Mouse (Mus musculus): ENCODE data around the gene Sstr2. TPM values are rescaled to one million over a fixed set of nuclear protein-coding genes. Genes with fewer than 3 reads are reported as not detected.
A peak's percentile ranks its signal among the peaks of the same experiment; 100 is the strongest.

The Sstr2 gene
- polyA plus RNA-seq, 1 experiment from 2014 or later = 0.47 TPM

DNA sequence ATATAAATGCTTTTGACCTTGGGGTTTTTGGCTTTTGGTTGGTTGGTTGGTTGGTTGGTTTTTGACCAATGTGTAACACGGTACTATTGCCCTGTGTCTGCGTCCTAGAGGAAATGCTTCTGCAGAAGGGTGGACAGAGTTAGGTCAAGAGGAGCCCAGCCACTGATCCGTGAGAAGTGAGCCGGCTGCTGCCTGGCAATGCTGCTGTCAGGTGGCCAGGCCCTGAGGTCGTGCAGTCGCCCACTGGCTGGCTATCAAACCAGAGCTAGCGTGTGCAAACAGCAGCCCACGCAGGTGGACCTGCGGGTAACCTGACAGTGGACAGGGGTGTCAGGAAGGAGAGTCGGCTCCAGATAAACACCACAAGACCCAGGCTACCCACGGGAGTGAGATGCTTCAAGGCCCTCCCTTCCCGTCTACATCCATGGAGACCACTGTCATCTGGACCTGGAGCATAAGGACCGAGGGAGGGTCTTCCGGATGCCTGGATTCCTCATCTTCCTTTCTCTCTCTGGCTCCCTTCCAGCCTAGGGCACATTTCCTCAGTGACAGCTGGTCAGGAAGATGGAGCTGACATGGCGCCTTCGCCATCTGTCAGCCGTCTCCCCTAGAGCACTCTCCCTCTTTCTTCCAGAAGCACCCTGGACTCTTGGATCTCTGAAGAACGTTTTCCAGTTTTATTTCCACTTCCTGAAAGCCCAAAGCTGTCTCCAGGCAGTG lies 18.5 kb upstream of the Sstr2 start:
- no peaks in the 10 kb centered on the region for H3K9me3 ChIP-seq (ENCODE audit: low read length)
- H3K9ac ChIP-seq (replicated peaks; ENCODE audit: low read length) = no peak overlapping the region
- no peak overlapping the region for H3K27ac ChIP-seq (ENCODE audit: low read length)
- no peaks in the 10 kb centered on the region for H3K4me1 ChIP-seq (ENCODE audit: insufficient read depth, low read length)
- ATAC-seq (ENCODE audit: low FRiP score, low TSS enrichment) = no peak
- no peak overlapping the region for H3K4me2 ChIP-seq (replicated peaks; ENCODE audit: low read depth, low read length)
- WGBS = 64% methylated on average over 18 of the region's 18 CpGs
- H3K36me3 ChIP-seq (ENCODE audit: insufficient read depth, low read length) = no peaks in the 10 kb centered on the region
- no peaks in the 10 kb centered on the region for H3K27me3 ChIP-seq (ENCODE audit: insufficient read depth, low read length)
- no peak overlapping the region for H3K4me3 ChIP-seq (ENCODE audit: low read length)

DNA sequence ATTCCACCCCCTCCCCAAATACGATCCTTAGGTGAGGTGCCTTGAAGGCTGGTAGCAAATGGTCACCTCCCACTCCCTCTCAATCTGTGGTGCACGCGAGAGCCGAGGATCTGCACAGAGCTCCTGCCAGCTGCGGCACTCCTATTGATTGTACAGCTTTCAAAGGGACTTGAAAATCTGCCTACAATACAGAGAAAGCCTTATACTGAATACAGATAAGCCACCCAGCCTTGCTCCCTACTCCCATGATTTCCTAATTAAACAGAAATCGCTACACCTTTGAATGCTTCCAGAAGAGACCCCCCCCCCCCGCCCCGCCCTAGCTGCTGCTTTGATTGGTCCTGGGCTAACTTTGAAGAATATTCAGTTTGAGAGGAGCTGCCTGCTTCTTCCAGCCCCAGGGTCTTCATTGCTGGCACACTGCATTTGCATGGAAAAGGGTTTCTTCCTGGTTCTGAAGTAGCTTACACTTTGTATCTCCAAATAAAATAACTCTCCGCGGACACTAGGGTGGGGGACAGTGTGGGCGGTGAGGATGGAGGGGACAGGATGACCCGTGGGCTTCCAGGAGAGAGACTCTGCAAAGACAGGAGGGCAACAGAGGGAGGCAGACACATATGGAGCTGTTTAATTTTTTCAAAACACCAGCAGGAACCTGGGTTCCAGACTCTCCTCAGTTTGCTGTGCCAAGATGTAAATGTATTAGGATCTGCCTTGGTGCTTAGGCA lies 17.4 kb upstream of the Sstr2 start:
- Histone ChIP-seq H3K4me2 (replicated peaks; ENCODE audit: low read depth, low read length) (no peak overlapping the region), H3K4me1 (ENCODE audit: insufficient read depth, low read length) (no peaks in the 10 kb centered on the region), H3K36me3 (ENCODE audit: insufficient read depth, low read length) (no peaks in the 10 kb centered on the region), H3K9me3 (ENCODE audit: low read length) (no peaks in the 10 kb centered on the region), H3K4me3 (ENCODE audit: low read length) (no peak overlapping the region), H3K27ac (ENCODE audit: low read length) (no peak overlapping the region), H3K9ac (replicated peaks; ENCODE audit: low read length) (no peak overlapping the region), H3K27me3 (ENCODE audit: insufficient read depth, low read length) (no peaks in the 10 kb centered on the region)
- no peak for ATAC-seq (ENCODE audit: low FRiP score, low TSS enrichment)
- 58% methylated on average over 12 of the region's 12 CpGs for WGBS

DNA sequence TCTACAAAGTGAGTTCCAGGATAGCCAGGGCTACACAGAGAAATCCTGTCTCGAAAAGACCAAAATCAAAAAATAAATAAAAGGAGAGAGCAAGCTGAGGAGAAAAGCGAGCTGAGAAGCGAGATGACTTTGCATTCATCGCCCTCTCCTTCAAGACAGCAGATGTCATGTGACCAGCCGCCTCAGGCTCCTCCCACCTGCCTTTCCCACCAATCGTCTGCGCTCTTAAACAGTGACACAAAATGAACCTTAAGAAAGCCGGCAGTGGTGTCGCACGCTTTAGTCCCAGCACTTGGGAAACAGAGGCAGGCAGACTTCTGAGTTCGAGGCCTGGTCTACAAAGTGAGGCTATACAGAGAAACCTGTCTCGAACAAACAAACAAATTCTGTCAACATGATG lies 11.6 kb upstream of the Sstr2 start:
- no peaks in the 10 kb centered on the region for H3K9me3 ChIP-seq (ENCODE audit: low read length)
- no peak overlapping the region for H3K4me3 ChIP-seq (ENCODE audit: low read length)
- no peak overlapping the region for H3K9ac ChIP-seq (replicated peaks; ENCODE audit: low read length)
- no peaks in the 10 kb centered on the region for H3K27me3 ChIP-seq (ENCODE audit: insufficient read depth, low read length)
- H3K27ac ChIP-seq (ENCODE audit: low read length) = no peak overlapping the region
- 98% methylated on average over 12 of the region's 12 CpGs for WGBS
- H3K36me3 ChIP-seq (ENCODE audit: insufficient read depth, low read length) = no peaks in the 10 kb centered on the region
- no peak for ATAC-seq (ENCODE audit: low FRiP score, low TSS enrichment)
- no peak overlapping the region for H3K4me2 ChIP-seq (replicated peaks; ENCODE audit: low read depth, low read length)
- peaks cover 28% of the 10 kb centered on the region for H3K4me1 ChIP-seq (ENCODE audit: insufficient read depth, low read length)

DNA sequence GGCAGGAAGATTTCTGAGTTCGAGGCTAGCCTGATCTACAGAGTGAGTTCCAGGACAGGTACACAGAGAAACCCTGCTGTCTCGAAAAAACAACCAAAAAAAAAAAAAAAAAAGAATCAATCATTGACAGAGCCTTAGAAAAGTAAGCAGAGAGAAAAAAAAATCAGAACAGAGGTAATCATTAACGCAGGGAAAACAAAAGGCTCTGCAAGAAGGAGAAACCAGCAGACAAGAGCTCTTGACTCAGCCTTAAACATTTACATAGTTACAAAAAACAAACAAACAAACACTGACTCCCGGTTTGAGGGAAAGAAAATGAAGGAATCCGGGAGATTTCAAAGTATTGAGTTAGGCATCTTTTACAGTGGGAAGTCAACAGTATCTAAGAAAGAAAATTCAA lies 9.6 kb upstream of the Sstr2 start:
- ATAC-seq (ENCODE audit: low FRiP score, low TSS enrichment) = no peak
- Histone ChIP-seq H3K27me3 (ENCODE audit: insufficient read depth, low read length) (no peaks in the 10 kb centered on the region), H3K4me1 (ENCODE audit: insufficient read depth, low read length) (peaks cover 28% of the 10 kb centered on the region), H3K9me3 (ENCODE audit: low read length) (no peaks in the 10 kb centered on the region), H3K4me2 (replicated peaks; ENCODE audit: low read depth, low read length) (no peak overlapping the region), H3K27ac (ENCODE audit: low read length) (no peak overlapping the region), H3K9ac (replicated peaks; ENCODE audit: low read length) (no peak overlapping the region), H3K4me3 (ENCODE audit: low read length) (no peak overlapping the region), H3K36me3 (ENCODE audit: insufficient read depth, low read length) (no peaks in the 10 kb centered on the region)
- 66% methylated on average over 5 of the region's 5 CpGs for WGBS

DNA sequence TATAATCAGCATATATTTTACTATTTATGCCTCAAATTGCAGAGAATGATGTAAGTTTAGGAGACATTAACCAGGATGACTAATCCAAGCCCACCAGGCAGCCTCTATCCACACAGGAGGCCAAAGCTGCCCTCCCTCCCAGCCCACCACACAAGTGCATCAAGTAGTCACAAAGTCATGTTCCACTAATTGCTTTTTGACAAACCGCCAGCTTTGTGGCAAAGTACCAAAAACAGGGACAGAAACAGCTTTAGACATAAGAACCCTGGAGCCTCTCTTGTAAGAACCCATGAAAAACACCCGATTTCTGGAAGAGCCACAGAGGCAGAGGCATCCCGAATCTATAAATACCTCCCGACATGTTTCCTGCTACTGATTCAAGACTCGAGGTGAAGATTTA lies 8.9 kb upstream of the Sstr2 start:
- H3K9ac ChIP-seq (replicated peaks; ENCODE audit: low read length) = 0 out of 2 replicates have a peak overlapping the region, but pooled peaks have one; percentile 26
- ATAC-seq (ENCODE audit: low FRiP score, low TSS enrichment) = no peak
- peaks cover 28% of the 10 kb centered on the region for H3K4me1 ChIP-seq (ENCODE audit: insufficient read depth, low read length)
- H3K4me3 ChIP-seq (ENCODE audit: low read length) = no peak overlapping the region
- no peak overlapping the region for H3K27ac ChIP-seq (ENCODE audit: low read length)
- no peaks in the 10 kb centered on the region for H3K36me3 ChIP-seq (ENCODE audit: insufficient read depth, low read length)
- no peak overlapping the region for H3K4me2 ChIP-seq (replicated peaks; ENCODE audit: low read depth, low read length)
- no peaks in the 10 kb centered on the region for H3K27me3 ChIP-seq (ENCODE audit: insufficient read depth, low read length)
- H3K9me3 ChIP-seq (ENCODE audit: low read length) = no peaks in the 10 kb centered on the region
- WGBS = 22% methylated on average over 5 of the region's 5 CpGs

DNA sequence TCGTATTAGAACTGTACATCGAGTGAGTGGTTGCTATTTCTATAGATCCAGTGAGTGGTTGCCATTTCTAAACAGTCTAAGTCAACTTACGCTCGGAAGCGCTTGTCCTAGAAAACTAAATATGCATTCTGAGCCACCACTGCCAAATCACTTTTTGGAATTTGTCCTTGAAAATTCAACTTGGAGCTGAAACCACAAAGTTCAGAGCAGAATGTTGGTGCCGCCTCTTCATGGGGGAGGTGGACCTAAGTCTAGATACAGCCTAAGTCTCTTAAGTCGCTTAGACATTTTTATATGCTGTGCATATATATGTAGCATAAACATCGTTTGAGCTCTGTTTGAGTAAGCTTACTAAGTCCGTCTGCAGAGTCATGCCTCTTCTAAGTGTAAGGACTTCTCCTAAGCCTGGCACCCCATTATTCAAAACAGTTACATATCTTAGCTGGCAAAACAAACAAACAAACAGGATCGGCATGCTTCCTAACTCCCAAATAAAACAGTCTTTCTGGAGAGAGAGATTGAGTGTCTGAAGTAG lies 8.0 kb upstream of the Sstr2 start:
- H3K4me1 ChIP-seq (ENCODE audit: insufficient read depth, low read length) = peaks cover 28% of the 10 kb centered on the region
- H3K27me3 ChIP-seq (ENCODE audit: insufficient read depth, low read length) = no peaks in the 10 kb centered on the region
- no peak overlapping the region for H3K4me3 ChIP-seq (ENCODE audit: low read length)
- H3K9me3 ChIP-seq (ENCODE audit: low read length) = no peaks in the 10 kb centered on the region
- H3K36me3 ChIP-seq (ENCODE audit: insufficient read depth, low read length) = no peaks in the 10 kb centered on the region
- ATAC-seq (ENCODE audit: low FRiP score, low TSS enrichment) = no peak
- H3K4me2 ChIP-seq (replicated peaks; ENCODE audit: low read depth, low read length) = no peak overlapping the region
- 72% methylated on average over 10 of the region's 10 CpGs for WGBS
- 0 out of 2 replicates have a peak overlapping the region, but pooled peaks have one; percentile 45 for H3K9ac ChIP-seq (replicated peaks; ENCODE audit: low read length)
- peak overlapping the region; percentile 37 for H3K27ac ChIP-seq (ENCODE audit: low read length)

DNA sequence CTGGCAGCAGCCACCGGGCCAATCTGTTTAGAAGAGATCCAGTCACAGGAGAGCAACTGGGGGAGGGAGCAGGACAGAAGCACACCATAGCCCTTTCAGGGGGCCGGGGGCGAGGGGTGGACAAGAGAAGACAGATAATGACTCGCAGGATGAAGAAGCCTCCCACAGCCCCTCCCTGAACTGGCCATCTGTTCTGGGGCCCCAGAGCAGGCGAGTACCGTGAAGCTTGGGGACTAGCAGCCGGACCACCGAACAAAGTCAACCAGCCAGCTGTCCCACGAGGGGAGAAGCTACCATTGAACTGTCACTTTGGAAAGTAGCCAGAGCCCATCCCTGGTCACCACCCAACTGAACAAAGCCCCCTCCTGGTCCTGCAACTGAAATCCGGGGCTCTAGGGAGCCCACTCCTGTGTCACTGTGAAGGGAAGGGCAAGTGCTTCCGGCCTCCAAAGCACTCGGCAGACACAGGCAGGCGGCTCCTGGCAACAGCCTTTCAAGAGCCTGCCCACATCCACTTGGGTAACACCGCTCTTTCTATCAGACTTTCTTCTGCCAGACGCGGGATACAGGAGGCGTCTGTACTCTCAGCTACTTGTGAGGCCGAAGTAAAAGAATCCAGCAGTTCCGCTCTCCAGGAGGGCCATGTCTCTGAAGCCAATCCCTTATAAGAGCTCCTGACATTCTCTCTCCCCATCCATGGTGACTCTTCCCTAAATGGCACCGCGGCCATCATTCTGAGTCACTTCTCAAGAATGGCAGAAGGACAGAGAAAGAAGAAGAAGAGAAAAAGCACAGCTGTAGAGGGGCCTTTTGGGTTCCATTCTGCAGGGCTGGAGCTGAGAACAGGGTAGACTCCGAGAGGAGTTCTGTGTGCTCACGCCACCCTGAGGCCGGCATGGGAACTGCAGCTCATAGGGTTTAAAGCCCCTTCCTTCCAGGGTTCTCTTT lies 7.2 kb upstream of the Sstr2 start:
- Histone ChIP-seq H3K4me3 (ENCODE audit: low read length) (0 out of 2 replicates have a peak overlapping the region, but pooled peaks have one; percentile 11), H3K4me1 (ENCODE audit: insufficient read depth, low read length) (peaks cover 28% of the 10 kb centered on the region), H3K4me2 (replicated peaks; ENCODE audit: low read depth, low read length) (peak overlapping the region; percentile 46), H3K36me3 (ENCODE audit: insufficient read depth, low read length) (no peaks in the 10 kb centered on the region), H3K27ac (ENCODE audit: low read length) (peak overlapping the region; percentile 37), H3K27me3 (ENCODE audit: insufficient read depth, low read length) (no peaks in the 10 kb centered on the region), H3K9ac (replicated peaks; ENCODE audit: low read length) (peak overlapping the region; percentile 45; the same call in 1 of the 2 replicates), H3K9me3 (ENCODE audit: low read length) (no peaks in the 10 kb centered on the region)
- peak; percentile 55 for ATAC-seq (ENCODE audit: low FRiP score, low TSS enrichment)
- 14% methylated on average over 24 of the region's 24 CpGs for WGBS

DNA sequence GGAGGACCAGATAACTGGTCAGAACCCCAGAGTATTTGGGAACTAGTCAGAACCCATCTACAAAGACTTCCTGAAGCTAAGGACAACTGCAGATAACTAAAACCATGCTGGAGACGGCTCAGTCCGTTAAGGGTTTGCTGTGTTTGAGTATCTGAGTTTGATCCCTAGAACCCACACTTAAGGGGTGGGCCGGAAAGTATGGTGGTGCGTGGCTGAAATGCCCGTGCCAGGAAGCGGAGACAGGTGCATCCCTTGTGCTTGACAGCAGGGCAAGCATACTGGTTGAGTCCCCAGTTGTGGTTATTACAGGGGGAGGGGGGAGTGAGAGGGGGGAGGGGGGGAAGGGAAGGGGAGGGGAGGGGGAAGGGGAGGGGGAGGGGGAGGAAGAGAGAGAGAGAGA lies 4.7 kb upstream of the Sstr2 start:
- Histone ChIP-seq H3K4me2 (replicated peaks; ENCODE audit: low read depth, low read length) (no peak overlapping the region), H3K27ac (ENCODE audit: low read length) (no peak overlapping the region)
- WGBS = 88% methylated on average over 6 of the region's 6 CpGs

DNA sequence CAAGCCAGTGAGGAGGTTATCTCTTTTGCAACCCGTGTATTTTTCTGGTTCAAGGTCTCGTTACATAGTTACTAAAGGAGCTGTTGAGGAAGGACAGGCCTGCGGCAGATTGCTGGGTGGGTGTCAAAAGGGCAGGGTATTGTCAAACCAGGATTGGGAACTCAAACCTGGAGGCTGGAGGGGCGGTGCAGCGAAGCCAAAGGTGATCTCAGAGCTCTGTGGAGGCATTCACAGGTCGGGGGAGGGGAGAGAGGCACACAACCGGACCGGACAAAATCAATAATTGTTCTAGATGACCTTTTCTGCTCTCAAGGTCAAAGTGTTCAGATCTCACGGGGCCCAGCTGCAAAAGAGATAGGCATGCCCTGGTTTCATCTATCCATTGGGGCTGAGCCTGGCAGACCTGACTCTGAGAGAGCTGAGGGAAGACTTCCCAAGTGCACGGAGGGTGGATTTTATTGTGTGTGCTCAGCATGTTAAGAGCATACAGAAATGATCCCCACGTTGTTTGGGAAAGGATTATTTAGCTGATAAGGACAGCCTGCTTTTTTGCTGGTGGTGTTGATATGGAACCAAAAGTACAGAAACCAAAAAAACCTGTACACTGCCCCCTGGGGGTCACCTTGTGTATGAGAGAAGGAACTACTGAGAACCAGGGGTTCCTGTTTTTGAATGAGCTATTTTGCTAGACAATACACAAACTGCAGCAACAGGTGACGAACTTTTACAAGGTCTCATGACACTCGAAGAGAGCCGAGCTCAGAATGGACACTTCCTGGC lies 1.8 kb upstream of the Sstr2 start:
- no peak for ATAC-seq (ENCODE audit: low FRiP score, low TSS enrichment)
- Histone ChIP-seq H3K4me2 (replicated peaks; ENCODE audit: low read depth, low read length) (no peak overlapping the region), H3K36me3 (ENCODE audit: insufficient read depth, low read length) (no peaks in the 10 kb centered on the region), H3K4me3 (ENCODE audit: low read length) (no peak overlapping the region), H3K9ac (replicated peaks; ENCODE audit: low read length) (no peak overlapping the region), H3K9me3 (ENCODE audit: low read length) (no peaks in the 10 kb centered on the region), H3K4me1 (ENCODE audit: insufficient read depth, low read length) (peaks cover 28% of the 10 kb centered on the region), H3K27ac (ENCODE audit: low read length) (no peak overlapping the region), H3K27me3 (ENCODE audit: insufficient read depth, low read length) (peaks cover 36% of the 10 kb centered on the region)
- WGBS = 37% methylated on average over 14 of the region's 14 CpGs

More for the DNA sequence above, 4.7 kb upstream of the Sstr2 start:
- no peak overlapping the region for H3K4me3 ChIP-seq (ENCODE audit: low read length)
- H3K27me3 ChIP-seq (ENCODE audit: insufficient read depth, low read length) = peaks cover 9% of the 10 kb centered on the region
- peaks cover 50% of the 10 kb centered on the region for H3K4me1 ChIP-seq (ENCODE audit: insufficient read depth, low read length)
- H3K36me3 ChIP-seq (ENCODE audit: insufficient read depth, low read length) = no peaks in the 10 kb centered on the region
- ATAC-seq (ENCODE audit: low FRiP score, low TSS enrichment) = no peak
- H3K9ac ChIP-seq (replicated peaks; ENCODE audit: low read length) = no peak overlapping the region
- no peaks in the 10 kb centered on the region for H3K9me3 ChIP-seq (ENCODE audit: low read length)

Data from kidney, embryonic 16.5 days (tissue).